Mouse (Mus musculus) layer of hippocampus, adult 6 months (tissue): Measurements from ENCODE around the gene Mllt10. TPM values are rescaled to one million over a fixed set of nuclear protein-coding genes. Genes with fewer than 3 reads are reported as not detected.
A peak's percentile ranks its signal among the peaks of the same experiment; 100 is the strongest.

Experiments used
- long read RNA-seq, 2 experiments: library from polyadenylated mRNA; unstranded; transcript quantifications; one replicate each; pipeline ENCODE4 v2.0.0; 2019 to 2020
- microRNA-seq: library from miRNA; unstranded; fragments of <30 nt; microRNA quantifications from one replicate; pipeline ENCODE4 v1.2.0, GENCODE M21; 2020
- polyA plus RNA-seq: library from polyadenylated mRNA; unstranded; fragments of <200 nt; fragmentation: Nextera tagmentation; gene quantifications from 2 replicates; pipeline ENCODE4 v1.2.3, GENCODE M21; 2021

Mllt10 gene
- 9.0 and 10.2 TPM in 2 replicates for polyA plus RNA-seq
- long read RNA-seq, experiment 1, partial matches to known transcripts, result 9 of 15 reads
- long read RNA-seq, experiment 1, other reads (novel, unspliced or antisense), result 6 of 15 reads
- long read RNA-seq, experiment 2, partial matches to known transcripts, result 19 of 34 reads
- long read RNA-seq, experiment 2, other reads (novel, unspliced or antisense), result 13 of 34 reads

GRCm38 (mm10) chr2:18055016-18055928 is at the start of gene Mllt10:
Mllt10 (plus strand) TSS chr2:18055237.

GRCm38 (mm10) chr2:18037491-18037890 is 17.5 kb upstream of the Mllt10 start, which contains the start of gene A930004D18Rik:
A930004D18Rik (minus strand) TSS chr2:18037737.

DNA sequence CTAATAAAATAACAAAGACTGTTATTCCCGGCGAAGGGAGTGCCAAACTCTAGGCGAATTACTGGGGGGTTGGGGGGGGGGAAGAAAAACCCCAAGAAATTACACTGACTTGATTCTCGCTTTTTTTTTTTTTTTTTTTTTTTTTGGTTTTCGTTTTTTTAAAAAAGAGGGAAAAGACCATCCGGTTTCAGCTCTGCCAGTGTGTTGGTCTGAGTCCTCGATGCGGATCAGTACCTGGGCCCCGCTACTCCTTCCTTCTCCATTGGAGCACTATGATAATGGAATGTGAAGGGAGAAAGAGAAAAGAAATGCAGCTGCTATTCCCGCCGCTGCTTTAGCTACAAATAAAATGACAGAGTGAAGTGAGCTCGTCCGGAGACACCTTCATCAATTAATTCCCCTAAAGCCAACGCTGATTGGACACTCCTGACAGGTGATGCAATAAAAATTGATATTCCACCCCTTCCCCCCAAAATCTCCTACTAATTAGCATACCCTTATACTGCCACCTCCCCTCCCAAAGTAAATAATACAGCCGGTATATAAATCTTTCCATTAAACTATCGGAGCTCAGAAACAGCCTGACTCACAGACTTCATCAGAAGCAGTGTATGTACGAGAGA is 6.5 kb upstream of the Mllt10 start, which contains the start of gene Skida1:
Gene Skida1 (minus strand): TSS at position 599 of the 623 bp plus-strand sequence.

Small RNA genes lying within 50 kb of the gene (microRNA-seq; reads per million reads assigned to microRNA genes)
- not detected for gene Gm23638
- 2.1 reads per million, percentile 3 among the genes with 10 or more reads in this experiment for gene Mir7655

Other genes with a start within 250 kb of the Mllt10 start
- gene H2al2a, start 58.3 kb upstream of the Mllt10 start, polyA plus RNA-seq, result not detected in 2 replicates
- 4.2 and 4.8 TPM in 2 replicates for gene A930004D18Rik, start 17.5 kb upstream of the Mllt10 start, polyA plus RNA-seq
- 2.3 and 2.9 TPM in 2 replicates for gene Skida1, start 6.2 kb upstream of the Mllt10 start, polyA plus RNA-seq